ENCODE assay signal across 14 mouse cellular contexts in genomic region chr2:11422384-11422783, GRCm38 (mm10).
DNase-seq lines count a peak whose midpoint lies in the region; TF ChIP-seq lines count a peak whose summit lies in the region.
"Had no signal": no experiment of that assay in that cellular context is flagged by ENCODE, and none has a peak within 500 bp of the region (broad histone marks: within the 10 kb centered on the region; RNA-seq: fewer than 3 reads in every experiment).

No protein-coding gene starts in this region.

- no peak overlapping the region for H3K4me3 ChIP-seq in kidney, adult 2 months (ENCODE audit: insufficient read depth, low read depth, low read length)
- H3K4me3 ChIP-seq in bone marrow macrophage, adult 2 months (ENCODE audit: insufficient read depth, low read length) = no peak overlapping the region
- H3K4me3 ChIP-seq: embryonic facial prominence, embryonic 13.5 days; midbrain, embryonic 15.5 days had no signal

- peak; percentile 37; the same call in 1 of the 2 replicates for TF ChIP-seq CTCF in kidney, adult 2 months (conservative IDR thresholded peaks at IDR 0.05; ENCODE audit: insufficient read depth, insufficient read length, low read depth, low read length)
- TF ChIP-seq CTCF in bone marrow macrophage, adult 2 months (IDR thresholded peaks at IDR 0.05; ENCODE audit: low read depth, low read length) = 0 out of 2 replicates have a peak, but pooled peaks have one; percentile 9

- 91% methylated on average over 3 of the region's 3 CpGs for WGBS in kidney, adult 2 months

- H3K27me3 ChIP-seq in kidney, adult 2 months (replicated peaks; ENCODE audit: control insufficient read depth, insufficient read depth, low read length) = no peaks in the 10 kb centered on the region
- H3K27me3 ChIP-seq: embryonic facial prominence, embryonic 13.5 days; midbrain, embryonic 15.5 days had no signal

- H3K36me3 ChIP-seq in kidney, adult 2 months (ENCODE audit: control insufficient read depth, insufficient read depth, low read length) = no peaks in the 10 kb centered on the region
- H3K36me3 ChIP-seq: embryonic facial prominence, embryonic 13.5 days; midbrain, embryonic 15.5 days had no signal

- peaks cover 13% of the 10 kb centered on the region for H3K4me1 ChIP-seq in kidney, adult 2 months (ENCODE audit: control insufficient read depth, insufficient read depth, low read length)
- H3K4me1 ChIP-seq in bone marrow macrophage, adult 2 months (ENCODE audit: control insufficient read depth, insufficient read depth, low read length) = peaks cover 9% of the 10 kb centered on the region
- H3K4me1 ChIP-seq: midbrain, embryonic 15.5 days had no signal

- DNase-seq in kidney, adult 2 months = no peak
- DNase-seq in kidney, adult 18-20 months = no peak
- peak; percentile 26 for DNase-seq in thymus, postnatal 14 days
- no peak for DNase-seq in thymus, postnatal 0 days (ENCODE audit: low spot score)
- peak; percentile 56 for DNase-seq in thymus, postnatal 4 days
- DNase-seq in adrenal gland, adult (ENCODE audit: inconsistent age in 2 of 2, low spot score in 1 of 2) = no peak
- no peak for DNase-seq in left cerebral cortex, adult 8-10 months (ENCODE audit: low spot score in 2 of 2)
- DNase-seq: adrenal gland, postnatal 36 days; cerebellum, adult 9-10 months; kidney, postnatal 10 days; lung, adult 18-20 months had no signal

- no peak overlapping the region for H3K27ac ChIP-seq in kidney, adult 2 months (ENCODE audit: insufficient read depth, low read depth, low read length)
- no peak overlapping the region for H3K27ac ChIP-seq in bone marrow macrophage, adult 2 months (ENCODE audit: insufficient read depth, low read depth, low read length)
- H3K27ac ChIP-seq: embryonic facial prominence, embryonic 13.5 days; midbrain, embryonic 15.5 days had no signal

- TF ChIP-seq POLR2A in kidney, adult 2 months (IDR thresholded peaks at IDR 0.05; ENCODE audit: low read depth, low read length) = no peak
- no peak for TF ChIP-seq POLR2A in bone marrow macrophage, adult 2 months (IDR thresholded peaks at IDR 0.05; ENCODE audit: borderline replicate concordance, low read depth, low read length)

Comparison
In these comparisons a context has a peak if more than half of its experiments do, and no peak if none do; other contexts are left out.
1. DNase-seq: peak in thymus, postnatal 14 days (single experiment) and thymus, postnatal 4 days (single experiment); none in kidney, adult 2 months (single experiment), kidney, adult 18-20 months (single experiment), thymus, postnatal 0 days (single experiment), adrenal gland, adult (0 of 2) and left cerebral cortex, adult 8-10 months (0 of 2).